Mouse (Mus musculus) heart, postnatal 0 days (tissue): ENCODE results near the gene Gemin6. TPM values are rescaled to one million over a fixed set of nuclear protein-coding genes. Genes with fewer than 3 reads are reported as not detected.

Experiments
- ATAC-seq: fragments of 200-750 bp; cut with Nextera tagmentation; 2 replicates; pipeline ENCODE4 v1.8.0; 2017; ENCODE audit warnings: low read depth, moderate number of reproducible peaks, moderate library complexity; ENCODE audit not compliant: insufficient read depth
- DNase-seq: peaks from one replicate; pipeline ENCODE4 v3.0.0-alpha.2; 2016; ENCODE audit warnings: low spot score
- H3K27ac ChIP-seq: fragments of 300-500 bp; sonication (generic); 2 replicates; pipeline ENCODE4 v1.5.1; 2014; ENCODE audit warnings: low read depth, mild to moderate bottlenecking
- H3K27me3 ChIP-seq: fragments of 300-500 bp; sonication (generic); 2 replicates; pipeline ENCODE4 v1.6.1; 2014; ENCODE audit warnings: low read length, mixed read lengths; ENCODE audit not compliant: control insufficient read depth, insufficient read depth
- H3K36me3 ChIP-seq: fragments of 300-500 bp; sonication (generic); replicated peaks from 2 replicates; pipeline ENCODE4 v1.6.1; 2014; ENCODE audit warnings: low read length, mixed read lengths; ENCODE audit not compliant: control insufficient read depth, insufficient read depth
- H3K4me1 ChIP-seq: fragments of 300-500 bp; sonication (generic); 2 replicates; pipeline ENCODE4 v1.6.1; 2014; ENCODE audit warnings: antibody characterized with exemption; ENCODE audit not compliant: control insufficient read depth, insufficient read depth
- H3K4me2 ChIP-seq: fragments of 300-500 bp; sonication (generic); 2 replicates; pipeline ENCODE4 v1.6.1; 2014; ENCODE audit warnings: low read depth, mild to moderate bottlenecking, low read length, moderate library complexity
- H3K4me3 ChIP-seq: fragments of 300-500 bp; sonication (generic); 2 replicates; pipeline ENCODE4 v1.5.1; 2014; ENCODE audit warnings: low read depth, low read length
- H3K9ac ChIP-seq: fragments of 300-500 bp; sonication (generic); replicated peaks from 2 replicates; pipeline ENCODE4 v1.6.1; 2014; ENCODE audit warnings: low read depth, low read length, mixed read lengths
- H3K9me3 ChIP-seq: fragments of 300-500 bp; sonication (generic); replicated peaks from 2 replicates; pipeline ENCODE4 v1.6.1; 2016; ENCODE audit warnings: low read length; ENCODE audit not compliant: control insufficient read depth
- CTCF ChIP-seq: IDR thresholded peaks from 2 replicates; pipeline ENCODE4 v1.5.1; 2016; ENCODE audit warnings: antibody characterized with exemption, control low read depth, low read depth
- EP300 ChIP-seq: IDR thresholded peaks from 2 replicates; pipeline ENCODE4 v1.6.1; 2016; ENCODE audit warnings: antibody characterized with exemption, low read depth
- WGBS: fragments of 180-500 bp; shearing (Covaris S2); extraction: QIAGEN DNeasy Blood & Tissue Kit; methylation state at CpG from one replicate; pipeline ENCODE4 v1.1.7; 2014; 5-methylcytosine and 5-hydroxymethylcytosine counted together
- polyA plus RNA-seq: library from polyadenylated mRNA; unstranded; fragments of >200 nt; fragmentation: Nextera tagmentation; extraction: Ambion mirVana; gene quantifications from 2 replicates; pipeline ENCODE4 v1.2.1, GENCODE M21; 2015
- total RNA-seq: library from RNA; depleted of rRNA; stranded (reverse); fragments of >200 nt; gene quantifications from 2 replicates; pipeline ENCODE4 v1.2.3, GENCODE M21; 2014; ENCODE audit warnings: low replicate concordance

Gene Gemin6
- total and polyA plus RNA-seq, 2 experiments from 2014 or later, result 4.7 to 13.3 TPM

DNA sequence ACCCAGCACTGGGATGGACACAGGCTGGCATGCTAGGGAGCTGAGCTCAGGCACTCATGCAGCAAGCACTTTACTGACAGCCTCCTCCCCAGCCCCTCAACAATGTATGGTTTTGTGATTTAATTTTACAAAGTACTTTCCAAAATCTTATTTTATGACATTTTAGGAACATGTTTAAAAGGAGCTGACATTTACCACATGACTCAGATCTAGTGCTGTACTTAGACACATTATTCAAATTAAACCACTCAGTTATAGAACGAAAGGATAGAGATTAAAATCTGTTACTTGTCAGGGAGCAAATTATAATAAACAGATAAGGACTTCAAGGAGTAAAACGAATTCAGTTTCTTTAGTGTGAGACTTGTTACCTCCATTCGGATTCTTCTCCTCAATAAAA lies 11.2 kb downstream of the Gemin6 start:
- no peak for TF ChIP-seq EP300
- no peak for TF ChIP-seq CTCF
- peaks cover 24% of the 10 kb centered on the region for H3K36me3 ChIP-seq

DNA sequence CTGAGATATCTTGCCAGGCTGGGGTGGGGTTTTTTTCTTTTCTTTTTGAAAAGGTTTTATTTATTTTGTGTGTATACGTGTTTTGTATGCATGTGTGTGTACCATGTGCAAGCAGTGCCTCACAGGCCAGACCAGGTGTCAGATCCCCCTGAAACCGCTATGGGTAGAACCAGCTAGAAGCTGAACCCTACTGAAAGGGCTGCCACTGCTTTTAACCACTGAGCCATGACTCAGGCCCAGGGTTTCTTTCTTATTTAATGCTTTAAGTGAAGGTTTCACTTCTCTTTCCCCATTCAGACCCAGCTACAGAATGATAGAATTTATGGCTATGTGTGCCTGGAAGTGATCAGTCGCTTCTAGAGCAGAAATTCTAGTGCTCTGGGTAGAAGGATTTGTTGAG lies 12.6 kb downstream of the Gemin6 start:
- 90% methylated on average over 3 of the region's 3 CpGs for WGBS
- no peak for ATAC-seq
- Histone ChIP-seq H3K27me3 (no peaks in the 10 kb centered on the region), H3K4me2 (no peak overlapping the region), H3K9ac (no peak overlapping the region), H3K27ac (no peak overlapping the region), H3K36me3 (peaks cover 35% of the 10 kb centered on the region), H3K4me3 (no peak overlapping the region), H3K4me1 (no peaks in the 10 kb centered on the region), H3K9me3 (no peaks in the 10 kb centered on the region)
- no peak for TF ChIP-seq CTCF
- TF ChIP-seq EP300, result no peak
- DNase-seq, result no peak

More for the DNA sequence above, 11.2 kb downstream of the Gemin6 start:
- H3K4me2 ChIP-seq, result no peak overlapping the region
- no peak overlapping the region for H3K4me3 ChIP-seq
- H3K27me3 ChIP-seq, result no peaks in the 10 kb centered on the region
- no peak for DNase-seq
- H3K4me1 ChIP-seq, result no peaks in the 10 kb centered on the region
- H3K9ac ChIP-seq, result no peak overlapping the region
- WGBS, result 82% methylated on average over 3 of the region's 3 CpGs
- no peak for ATAC-seq
- no peaks in the 10 kb centered on the region for H3K9me3 ChIP-seq
- no peak overlapping the region for H3K27ac ChIP-seq

DNA sequence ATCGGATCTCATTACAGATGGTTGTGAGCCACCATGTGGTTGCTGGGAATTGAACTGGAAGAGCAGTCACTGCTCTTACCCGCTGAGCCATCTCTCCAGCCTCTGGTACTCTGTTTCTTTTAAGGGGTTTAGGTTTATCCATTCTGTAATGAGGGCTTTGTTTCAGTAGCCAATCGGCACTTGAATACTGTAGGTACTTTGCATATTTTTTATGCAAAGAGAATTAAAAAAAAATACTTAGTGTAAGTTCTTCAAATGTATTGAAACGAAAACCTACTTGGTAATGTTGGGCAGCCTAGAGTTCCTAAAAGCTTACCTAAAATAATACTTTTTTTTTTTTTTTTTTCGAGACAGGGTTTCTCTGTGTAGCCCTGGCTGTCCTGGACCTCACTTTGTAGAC lies 13.2 kb downstream of the Gemin6 start:
- no peak for TF ChIP-seq CTCF
- TF ChIP-seq EP300, result no peak
- Histone ChIP-seq H3K27me3 (no peaks in the 10 kb centered on the region), H3K27ac (no peak overlapping the region), H3K36me3 (peaks cover 42% of the 10 kb centered on the region), H3K9ac (no peak overlapping the region), H3K4me1 (no peaks in the 10 kb centered on the region), H3K4me3 (no peak overlapping the region), H3K4me2 (no peak overlapping the region), H3K9me3 (no peaks in the 10 kb centered on the region)
- DNase-seq, result no peak
- 88% methylated on average over 5 of the region's 5 CpGs for WGBS
- no peak for ATAC-seq

DNA sequence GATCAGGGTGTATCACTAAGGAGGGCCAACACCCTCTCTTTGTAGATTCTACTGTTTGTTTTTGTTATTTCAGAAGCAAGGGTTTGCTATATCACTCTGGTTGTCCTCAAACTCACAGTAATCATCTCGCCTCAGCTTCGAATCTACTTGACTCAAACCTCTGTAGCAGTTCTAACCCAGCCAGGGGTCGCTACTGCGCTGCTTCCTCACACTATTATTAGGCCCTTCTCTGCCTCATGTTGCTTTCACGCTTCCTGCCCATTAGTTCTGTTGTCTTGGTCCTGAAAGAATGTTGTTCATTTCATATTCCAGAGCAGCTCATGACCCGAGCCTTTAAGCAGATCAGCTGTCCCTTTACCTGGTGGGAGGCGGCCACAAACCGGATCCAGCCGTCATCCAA lies 17.4 kb downstream of the Gemin6 start:
- 88% methylated on average over 9 of the region's 9 CpGs for WGBS
- Histone ChIP-seq H3K36me3 (peaks cover 81% of the 10 kb centered on the region), H3K4me3 (no peak overlapping the region), H3K27ac (no peak overlapping the region), H3K4me2 (no peak overlapping the region), H3K9ac (no peak overlapping the region), H3K27me3 (no peaks in the 10 kb centered on the region), H3K4me1 (no peaks in the 10 kb centered on the region), H3K9me3 (no peaks in the 10 kb centered on the region)
- ATAC-seq (no peak), DNase-seq (no peak)
- TF ChIP-seq EP300, result no peak
- no peak for TF ChIP-seq CTCF

DNA sequence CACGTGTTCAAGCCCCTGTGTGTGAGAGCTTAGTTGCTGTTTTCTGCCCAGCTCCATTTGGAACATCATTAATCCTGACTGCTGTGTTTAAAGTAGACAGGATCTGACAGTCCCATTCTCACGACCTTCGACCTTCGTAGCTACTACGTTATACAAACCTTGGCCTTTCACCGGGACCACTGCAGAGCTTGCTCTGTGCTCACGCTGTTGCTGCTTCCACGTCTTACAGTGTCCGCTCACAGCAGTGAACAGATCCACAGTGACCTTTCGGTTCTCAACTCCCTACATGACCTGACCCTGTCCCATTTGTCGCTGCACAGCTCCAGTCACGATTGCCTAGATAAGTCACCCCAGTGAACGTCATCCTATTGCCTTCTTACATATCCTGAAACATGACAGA lies 18.9 kb downstream of the Gemin6 start:
- no peak overlapping the region for H3K4me3 ChIP-seq
- TF ChIP-seq EP300, result no peak
- no peak for TF ChIP-seq CTCF
- H3K36me3 ChIP-seq, result peaks cover 92% of the 10 kb centered on the region
- no peaks in the 10 kb centered on the region for H3K27me3 ChIP-seq
- ATAC-seq, result no peak
- H3K4me1 ChIP-seq, result no peaks in the 10 kb centered on the region
- no peak overlapping the region for H3K9ac ChIP-seq
- 72% methylated on average over 13 of the region's 13 CpGs for WGBS
- DNase-seq, result no peak
- no peak overlapping the region for H3K27ac ChIP-seq
- no peaks in the 10 kb centered on the region for H3K9me3 ChIP-seq
- H3K4me2 ChIP-seq, result no peak overlapping the region

DNA sequence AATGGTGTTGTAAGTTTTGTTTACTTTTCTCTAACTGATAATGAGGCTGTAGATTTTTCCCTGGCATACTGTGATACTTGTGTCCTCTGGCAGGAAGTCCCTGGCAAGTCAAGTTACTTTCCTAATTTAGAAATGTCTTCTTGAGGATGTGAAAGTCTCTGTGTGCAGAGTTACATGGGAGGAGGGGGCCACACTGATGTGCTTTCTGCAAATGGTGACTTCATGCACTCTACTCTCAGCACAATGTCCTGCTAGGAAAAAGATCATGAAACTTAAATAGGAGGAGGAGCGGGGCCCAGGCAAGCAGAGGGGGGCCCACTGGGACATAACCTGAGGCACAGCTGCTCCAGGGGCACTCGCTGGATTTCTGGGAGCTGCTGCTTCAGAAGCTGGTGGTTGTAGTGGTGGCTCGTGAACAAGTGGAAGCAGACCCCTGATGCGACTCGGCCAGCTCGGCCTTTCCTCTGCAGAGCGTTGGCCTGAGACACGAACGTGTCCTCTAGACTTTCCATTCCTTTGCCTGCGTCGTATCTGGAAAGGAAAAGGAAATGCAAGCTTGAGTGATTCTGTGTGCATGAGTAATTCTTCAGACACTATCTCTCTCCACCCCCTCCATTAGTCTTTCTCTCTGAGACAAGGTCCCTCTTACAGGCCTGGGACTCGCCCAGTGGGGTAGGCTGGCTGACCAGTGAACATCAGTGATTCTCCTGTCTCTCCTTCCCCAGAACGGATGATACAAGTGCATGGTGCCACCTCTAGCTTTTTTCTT lies 28.7 kb downstream of the Gemin6 start:
- Histone ChIP-seq H3K4me2 (no peak overlapping the region), H3K4me3 (no peak overlapping the region), H3K27ac (peak overlapping the region; percentile 23), H3K4me1 (peaks cover 4% of the 10 kb centered on the region), H3K9ac (no peak overlapping the region), H3K9me3 (no peaks in the 10 kb centered on the region), H3K27me3 (no peaks in the 10 kb centered on the region), H3K36me3 (peaks cover 61% of the 10 kb centered on the region)
- DNase-seq (peak; percentile 43), ATAC-seq (0 out of 2 replicates have a peak, but pooled peaks have one; percentile 2)
- TF ChIP-seq CTCF (no peak), EP300 (no peak)
- 56% methylated on average over 13 of the region's 13 CpGs for WGBS
